Mouse (Mus musculus) liver, adult 2 months (tissue): ENCODE data around the gene Hddc3.

Experiments
- CTCF ChIP-seq: fragments of 200-500 bp; IDR thresholded peaks from 2 replicates; pipeline ENCODE4 v1.5.1; 2011; ENCODE audit warnings: low read depth, low read length, control low read depth
- POLR2A ChIP-seq: fragments of 200-500 bp; IDR thresholded peaks from 2 replicates; pipeline ENCODE4 v1.6.1; 2011; ENCODE audit warnings: low read length, control low read depth; ENCODE audit not compliant: insufficient read depth; ENCODE audit errors: extremely low read depth

DNA sequence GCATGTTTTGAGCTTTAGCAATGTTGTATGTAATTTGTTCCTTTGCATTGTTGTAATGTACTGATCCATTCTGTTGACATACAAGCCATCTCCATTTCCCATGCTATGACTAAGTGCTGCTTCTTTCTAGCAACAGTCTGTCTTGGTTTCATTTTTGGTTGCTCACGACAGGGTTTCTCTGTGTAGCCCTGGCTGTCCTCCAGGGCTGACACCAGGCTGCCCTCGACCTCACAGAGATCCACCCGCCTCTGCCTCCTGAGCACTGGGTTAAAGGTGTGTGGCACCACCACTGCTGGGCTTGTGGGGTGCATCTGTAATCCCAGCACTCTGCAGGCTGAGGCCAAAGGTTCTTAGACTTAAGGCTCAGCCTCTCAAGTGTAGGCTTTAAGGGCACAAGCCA, 43.3 kb upstream of the Hddc3 start:
- no peak for TF ChIP-seq POLR2A
- no peak for TF ChIP-seq CTCF
